Mouse (Mus musculus): ENCODE measurements around the gene Ccn2. TPM values are rescaled to one million over a fixed set of nuclear protein-coding genes. Genes with fewer than 3 reads are reported as not detected.

Ccn2 gene
- polyA plus RNA-seq, 1 experiment from 2014 or later = 9.8 TPM

- Histone ChIP-seq H3K27ac (ENCODE audit: low read depth) (no peak overlapping the region), H3K36me3 (ENCODE audit: insufficient read depth) (no peaks in the 10 kb centered on the region), H3K4me1 (ENCODE audit: insufficient read depth) (no peaks in the 10 kb centered on the region), H3K4me2 (no peak overlapping the region), H3K9me3 (ENCODE audit: low read depth, low read length) (no peaks in the 10 kb centered on the region; the same call in 1 of the 2 replicates), H3K9ac (no peak overlapping the region), H3K27me3 (ENCODE audit: insufficient read depth, low read length) (no peaks in the 10 kb centered on the region), H3K4me3 (ENCODE audit: low read depth, low read length) (no peak overlapping the region)
- 30% methylated on average over 7 of the region's 7 CpGs for WGBS
- ATAC-seq (ENCODE audit: insufficient read depth) (no peak), DNase-seq (peak; percentile 91)
- peak; percentile 98 for TF ChIP-seq CTCF (IDR thresholded peaks at IDR 0.05; ENCODE audit: low read depth)
These were observed 27.3 kb downstream of the Ccn2 start for GRCm38 (mm10) chr10:24622586-24622985.

GRCm38 (mm10) chr10:24625060-24625701, 29.9 kb downstream of the Ccn2 start:
- ATAC-seq (ENCODE audit: insufficient read depth) = no peak
- Histone ChIP-seq H3K4me3 (ENCODE audit: low read depth, low read length) (no peak overlapping the region), H3K27ac (ENCODE audit: low read depth) (no peak overlapping the region), H3K27me3 (ENCODE audit: insufficient read depth, low read length) (no peaks in the 10 kb centered on the region), H3K4me1 (ENCODE audit: insufficient read depth) (no peaks in the 10 kb centered on the region), H3K4me2 (peak overlapping the region; percentile 27; the same call in 1 of the 2 replicates), H3K9ac (no peak overlapping the region), H3K9me3 (ENCODE audit: low read depth, low read length) (no peaks in the 10 kb centered on the region), H3K36me3 (ENCODE audit: insufficient read depth) (no peaks in the 10 kb centered on the region)
- WGBS = 35% methylated on average over 23 of the region's 24 CpGs
- peak; percentile 95 for TF ChIP-seq CTCF (IDR thresholded peaks at IDR 0.05; ENCODE audit: low read depth)
- DNase-seq = peak; percentile 96

- Histone ChIP-seq H3K9ac (no peak overlapping the region), H3K27me3 (ENCODE audit: insufficient read depth, low read length) (no peaks in the 10 kb centered on the region), H3K9me3 (ENCODE audit: low read depth, low read length) (no peaks in the 10 kb centered on the region), H3K4me2 (no peak overlapping the region), H3K4me3 (ENCODE audit: low read depth, low read length) (no peak overlapping the region), H3K36me3 (ENCODE audit: insufficient read depth) (no peaks in the 10 kb centered on the region), H3K27ac (ENCODE audit: low read depth) (peak overlapping the region; percentile 64), H3K4me1 (ENCODE audit: insufficient read depth) (no peaks in the 10 kb centered on the region)
- TF ChIP-seq CTCF (IDR thresholded peaks at IDR 0.05; ENCODE audit: low read depth) = no peak
- DNase-seq (no peak), ATAC-seq (ENCODE audit: insufficient read depth) (no peak)
- WGBS = 64% methylated on average over 12 of the region's 12 CpGs
These were observed 32.0 kb downstream of the Ccn2 start for GRCm38 (mm10) chr10:24627262-24627661.

- WGBS = 19% methylated on average over 9 of the region's 9 CpGs
- DNase-seq (peak; percentile 36), ATAC-seq (ENCODE audit: insufficient read depth) (no peak)
- no peaks in the 10 kb centered on the region for H3K36me3 ChIP-seq (ENCODE audit: insufficient read depth)
- peak overlapping the region; percentile 19; the same call in 1 of the 2 replicates for H3K4me2 ChIP-seq
- no peaks in the 10 kb centered on the region for H3K9me3 ChIP-seq (ENCODE audit: low read depth, low read length)
- H3K4me1 ChIP-seq (ENCODE audit: insufficient read depth) = no peaks in the 10 kb centered on the region
- H3K9ac ChIP-seq = no peak overlapping the region
- H3K4me3 ChIP-seq (ENCODE audit: low read depth, low read length) = no peak overlapping the region
- no peaks in the 10 kb centered on the region for H3K27me3 ChIP-seq (ENCODE audit: insufficient read depth, low read length)
- no peak for TF ChIP-seq CTCF (IDR thresholded peaks at IDR 0.05; ENCODE audit: low read depth)
- peak overlapping the region; percentile 42; the same call in 1 of the 2 replicates for H3K27ac ChIP-seq (ENCODE audit: low read depth)
These were observed 33.2 kb downstream of the Ccn2 start for GRCm38 (mm10) chr10:24628466-24628865.

- ATAC-seq (ENCODE audit: insufficient read depth) (peak; percentile 50), DNase-seq (peak; percentile 38)
- H3K27ac ChIP-seq (ENCODE audit: low read depth) = peak overlapping the region; percentile 42; the same call in 1 of the 2 replicates
- H3K9me3 ChIP-seq (ENCODE audit: low read depth, low read length) = no peaks in the 10 kb centered on the region
- no peak overlapping the region for H3K9ac ChIP-seq
- no peaks in the 10 kb centered on the region for H3K4me1 ChIP-seq (ENCODE audit: insufficient read depth)
- peak overlapping the region; percentile 19; the same call in 1 of the 2 replicates for H3K4me2 ChIP-seq
- H3K36me3 ChIP-seq (ENCODE audit: insufficient read depth) = no peaks in the 10 kb centered on the region
- no peaks in the 10 kb centered on the region for H3K27me3 ChIP-seq (ENCODE audit: insufficient read depth, low read length)
- no peak for TF ChIP-seq CTCF (IDR thresholded peaks at IDR 0.05; ENCODE audit: low read depth)
- 52% methylated on average over 9 of the region's 9 CpGs for WGBS
- no peak overlapping the region for H3K4me3 ChIP-seq (ENCODE audit: low read depth, low read length)
These were observed 34.0 kb downstream of the Ccn2 start for GRCm38 (mm10) chr10:24629086-24629720.

GRCm38 (mm10) chr10:24630469-24631081, 35.3 kb downstream of the Ccn2 start:
- H3K4me2 ChIP-seq = 0 out of 2 replicates have a peak overlapping the region, but pooled peaks have one; percentile 5
- peak; percentile 93 for DNase-seq
- no peak overlapping the region for H3K4me3 ChIP-seq (ENCODE audit: low read depth, low read length)
- peaks cover 5% of the 10 kb centered on the region; the same call in 1 of the 2 replicates for H3K4me1 ChIP-seq (ENCODE audit: insufficient read depth)
- peak; percentile 91 for TF ChIP-seq CTCF (IDR thresholded peaks at IDR 0.05; ENCODE audit: low read depth)
- 19% methylated on average over 18 of the region's 18 CpGs for WGBS
- ATAC-seq (ENCODE audit: insufficient read depth) = no peak
- H3K9ac ChIP-seq = no peak overlapping the region
- H3K9me3 ChIP-seq (ENCODE audit: low read depth, low read length) = no peaks in the 10 kb centered on the region
- H3K27ac ChIP-seq (ENCODE audit: low read depth) = no peak overlapping the region
- no peaks in the 10 kb centered on the region for H3K36me3 ChIP-seq (ENCODE audit: insufficient read depth)
- no peaks in the 10 kb centered on the region for H3K27me3 ChIP-seq (ENCODE audit: insufficient read depth, low read length)

GRCm38 (mm10) chr10:24631122-24631521, 35.9 kb downstream of the Ccn2 start:
- peaks cover 9% of the 10 kb centered on the region for H3K4me1 ChIP-seq (ENCODE audit: insufficient read depth)
- no peaks in the 10 kb centered on the region for H3K27me3 ChIP-seq (ENCODE audit: insufficient read depth, low read length)
- H3K4me2 ChIP-seq = no peak overlapping the region
- H3K4me3 ChIP-seq (ENCODE audit: low read depth, low read length) = no peak overlapping the region
- H3K9ac ChIP-seq = no peak overlapping the region
- ATAC-seq (ENCODE audit: insufficient read depth) = no peak
- no peak for DNase-seq
- 90% methylated on average over 5 of the region's 5 CpGs for WGBS
- no peak for TF ChIP-seq CTCF (IDR thresholded peaks at IDR 0.05; ENCODE audit: low read depth)
- H3K27ac ChIP-seq (ENCODE audit: low read depth) = no peak overlapping the region
- H3K9me3 ChIP-seq (ENCODE audit: low read depth, low read length) = no peaks in the 10 kb centered on the region
- H3K36me3 ChIP-seq (ENCODE audit: insufficient read depth) = no peaks in the 10 kb centered on the region

Measured in lung, embryonic 14.5 days (tissue).